Mouse (Mus musculus) left cerebral cortex, adult 8-10 months (tissue): ENCODE data around the gene Mrgpra4. TPM values are rescaled to one million over a fixed set of nuclear protein-coding genes. Genes with fewer than 3 reads are reported as not detected.

Experiments used
- DNase-seq, 2 experiments: peaks; one replicate each; pipeline ENCODE4 v3.0.0; 2022; ENCODE audit warnings: low spot score in 2 of 2
- total RNA-seq, 4 experiments: library from RNA; stranded (reverse); gene quantifications; 2 replicates each; pipeline ENCODE4 v1.2.4; 2022

Mrgpra4 gene
- total RNA-seq, result not detected

DNA sequence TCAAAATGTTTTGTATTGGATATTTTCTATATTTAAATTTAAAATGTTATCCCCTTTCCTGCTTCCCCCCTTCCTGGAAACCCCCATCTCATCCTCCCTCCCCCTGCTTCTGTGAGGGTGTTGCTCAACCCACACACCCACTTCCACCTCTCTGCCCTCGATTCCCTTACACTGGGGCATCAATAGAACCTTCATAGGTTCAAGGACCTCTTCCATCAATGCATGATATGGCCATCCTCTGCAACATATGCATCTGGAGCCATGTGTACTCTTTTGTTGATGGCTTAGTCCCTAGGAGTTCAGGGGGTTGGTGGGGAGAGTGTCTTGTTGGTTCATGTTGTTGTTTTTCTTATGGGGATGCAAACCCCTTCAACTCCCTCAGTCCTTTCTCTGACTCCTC is at the start of gene Mrgpra4:
Gene Mrgpra4 (minus strand): TSS at position 101 of the 400 bp plus-strand sequence.
- no peak for DNase-seq

DNA sequence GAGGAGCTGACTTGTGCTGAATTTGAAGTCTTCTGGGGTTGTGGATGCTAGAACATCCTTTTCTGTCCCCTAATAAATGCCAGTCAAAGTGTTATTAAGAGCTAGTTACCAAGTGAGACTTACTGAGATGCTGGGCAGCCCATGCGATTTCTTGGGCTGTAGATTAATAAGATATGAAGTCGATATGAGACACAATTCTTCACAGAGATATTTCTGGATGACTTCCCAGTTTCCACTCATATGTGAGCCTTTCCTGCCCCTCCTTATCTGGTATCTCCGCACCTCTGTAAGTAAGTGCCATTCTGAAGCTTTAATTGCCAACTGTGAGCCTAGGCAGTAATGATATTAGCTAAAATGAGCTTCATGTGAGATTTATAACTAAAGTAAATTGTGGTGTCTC is 45.6 kb upstream of the Mrgpra4 start, which contains the start of gene Mrgprx1:
Gene Mrgprx1 (minus strand): TSS at position 101 of the 400 bp plus-strand sequence.
- no peak for DNase-seq

DNA sequence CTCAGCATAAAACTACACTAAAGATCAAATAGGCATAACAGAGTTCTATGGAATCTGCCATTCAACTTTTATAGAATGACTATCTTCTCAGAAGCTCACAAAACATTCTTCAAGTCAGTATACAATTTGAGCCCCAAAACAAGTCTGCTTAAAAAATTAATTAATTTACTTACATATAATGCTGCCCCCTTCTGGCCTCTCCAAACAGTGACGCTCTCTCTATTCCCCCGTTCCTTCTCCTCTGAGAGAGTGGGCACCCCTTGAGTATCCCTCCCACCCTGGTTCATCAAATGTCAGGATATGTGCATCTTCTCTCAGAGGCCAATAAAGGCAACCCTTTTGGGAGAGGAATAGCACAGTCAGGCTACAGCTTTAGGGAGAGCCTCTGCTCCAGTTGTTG is 36.0 kb upstream of the Mrgpra4 start:
- no peak for DNase-seq

DNA sequence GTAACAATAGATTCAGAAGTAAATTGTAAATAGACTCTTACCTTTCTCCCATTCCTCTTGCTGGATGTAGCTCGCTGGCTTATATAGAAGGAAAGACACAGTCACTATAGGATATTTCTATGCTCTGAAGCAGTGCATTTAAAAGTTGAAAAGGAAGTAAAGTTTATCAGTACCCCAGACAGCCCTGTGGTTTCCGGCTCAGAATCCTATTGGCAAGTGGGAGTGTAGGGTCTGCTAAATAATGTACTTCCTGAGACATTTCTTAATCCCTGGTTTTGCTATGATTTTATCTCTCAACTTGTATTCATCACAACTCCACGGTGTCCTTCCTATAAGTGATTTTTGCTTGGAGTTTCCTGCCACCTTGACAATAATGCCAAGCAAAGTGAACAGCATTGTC is 13.8 kb upstream of the Mrgpra4 start:
- DNase-seq, result no peak

DNA sequence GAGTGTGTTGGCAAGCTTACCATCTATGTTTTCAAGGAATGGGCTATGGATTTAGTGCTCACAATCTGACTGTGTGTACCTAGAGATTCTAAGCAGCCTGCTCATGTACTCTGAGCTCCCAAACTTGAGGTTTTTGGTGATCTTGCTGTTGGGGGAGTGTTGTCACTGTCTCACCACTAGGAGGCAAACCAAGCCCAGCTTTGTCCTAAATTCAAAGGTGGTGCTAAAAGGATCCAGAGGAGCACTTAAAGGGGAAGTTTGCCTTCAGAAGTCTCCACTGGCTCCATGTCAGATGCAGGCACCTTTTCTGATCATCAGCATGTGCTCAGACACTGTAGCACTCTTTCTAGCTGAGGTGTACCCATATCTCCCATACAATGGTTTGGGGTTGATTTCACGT is 4.9 kb upstream of the Mrgpra4 start:
- no peak for DNase-seq

Other genes with a start within 250 kb of the Mrgpra4 start
- not detected for gene Mrgprx1, start 45.5 kb upstream of the Mrgpra4 start, total RNA-seq
- not detected for gene Mrgprb5, start 186.9 kb upstream of the Mrgpra4 start, total RNA-seq
- not detected for gene Mrgprb4, start 217.2 kb upstream of the Mrgpra4 start, total RNA-seq